Mouse (Mus musculus) liver, adult 2 months (tissue): ENCODE measurements around the gene Ptprn2. TPM values are rescaled to one million over a fixed set of nuclear protein-coding genes. Genes with fewer than 3 reads are reported as not detected.

ENCODE experiments used
- DNase-seq: peaks from one replicate; pipeline ENCODE4 v3.0.0-alpha.2; 2011; ENCODE audit warnings: low read depth, low spot score; ENCODE audit errors: extremely low read depth
- H3K27ac ChIP-seq: fragments of 200-500 bp; replicated peaks from 2 replicates; pipeline ENCODE4 v1.5.1; 2012; ENCODE audit warnings: low read depth, mild to moderate bottlenecking, control low read depth, inconsistent platforms, low read length; ENCODE audit not compliant: insufficient read depth
- H3K27me3 ChIP-seq: fragments of 200-500 bp; 2 replicates; pipeline ENCODE4 v1.6.1; 2012; ENCODE audit warnings: mild to moderate bottlenecking, moderate library complexity, low read length, inconsistent platforms; ENCODE audit not compliant: control insufficient read depth, insufficient read depth
- H3K36me3 ChIP-seq: fragments of 200-500 bp; 2 replicates; pipeline ENCODE4 v1.6.1; 2012; ENCODE audit warnings: low read length, inconsistent platforms; ENCODE audit not compliant: control insufficient read depth, insufficient read depth
- H3K4me1 ChIP-seq: fragments of 200-500 bp; 2 replicates; pipeline ENCODE4 v1.6.1; 2011; ENCODE audit warnings: low read length; ENCODE audit not compliant: control insufficient read depth, insufficient read depth
- H3K4me3 ChIP-seq: fragments of 200-500 bp; 2 replicates; pipeline ENCODE4 v1.5.1; 2011; ENCODE audit warnings: low read depth, mild to moderate bottlenecking, control low read depth, low read length, moderate library complexity; ENCODE audit not compliant: insufficient read depth
- H3K79me2 ChIP-seq: fragments of 200-500 bp; 2 replicates; pipeline ENCODE4 v1.6.1; 2012; ENCODE audit warnings: inconsistent platforms, mild to moderate bottlenecking, low read length, moderate library complexity; ENCODE audit not compliant: control insufficient read depth, insufficient read depth
- H3K9ac ChIP-seq: fragments of 200-500 bp; 2 replicates; pipeline ENCODE4 v1.6.1; 2012; ENCODE audit warnings: low read depth, mild to moderate bottlenecking, control low read depth, inconsistent platforms, low read length
- CTCF ChIP-seq: fragments of 200-500 bp; IDR thresholded peaks from 2 replicates; pipeline ENCODE4 v1.5.1; 2011; ENCODE audit warnings: low read depth, low read length, control low read depth
- POLR2A ChIP-seq: fragments of 200-500 bp; IDR thresholded peaks from 2 replicates; pipeline ENCODE4 v1.6.1; 2011; ENCODE audit warnings: low read length, control low read depth; ENCODE audit not compliant: insufficient read depth; ENCODE audit errors: extremely low read depth
- WGBS: fragments of 180-500 bp; shearing (Covaris S2); methylation state at CpG from one replicate; pipeline ENCODE4 v1.1.7; 2018; 5-methylcytosine and 5-hydroxymethylcytosine counted together
- polyA plus RNA-seq: library from polyadenylated mRNA; depleted of rRNA; stranded (reverse); fragments of >200 nt; gene quantifications from 2 replicates; pipeline ENCODE4 v1.2.3, GENCODE M21; 2012
- total RNA-seq: library from RNA; depleted of rRNA; stranded (reverse); fragments of >200 nt; gene quantifications from 2 replicates; pipeline ENCODE4 v1.2.3, GENCODE M21; 2014

Gene Ptprn2
- total and polyA plus RNA-seq, 2 experiments, result 0.06 TPM; not detected in 1

DNA sequence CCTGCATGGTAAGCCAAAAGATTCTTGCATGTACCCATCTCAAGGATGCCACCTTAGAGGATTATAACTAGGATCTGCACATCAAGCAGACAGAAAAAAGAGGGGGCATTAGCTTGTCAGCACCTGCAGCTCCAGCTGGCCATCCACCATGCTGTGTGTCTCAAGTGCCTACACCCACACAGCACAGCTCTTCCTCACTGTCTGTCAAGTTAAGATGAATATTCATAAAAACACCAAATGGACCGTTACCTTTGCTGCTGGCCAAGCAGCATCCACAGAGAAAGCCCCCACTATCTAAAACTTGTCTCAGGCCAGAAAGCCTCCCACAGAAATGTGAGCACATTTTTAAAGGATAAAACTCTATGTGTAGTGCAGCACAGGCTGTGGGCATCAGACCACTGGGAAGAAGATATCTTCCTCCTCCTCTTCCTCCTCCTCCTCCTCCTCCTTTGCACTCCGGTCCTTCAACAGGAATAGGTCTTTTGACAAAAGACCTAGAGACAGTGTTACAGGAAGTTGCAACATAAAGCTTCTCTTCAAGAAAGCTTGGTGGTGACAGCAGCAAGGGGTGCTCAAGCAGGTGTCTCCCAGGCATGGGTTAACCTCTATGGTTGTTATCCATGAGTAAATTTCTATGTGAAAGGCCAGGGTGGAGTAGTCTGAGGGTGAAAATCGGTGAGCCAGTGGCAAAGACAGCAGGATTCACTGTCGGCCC, 750.7 kb downstream of the Ptprn2 start:
- Histone ChIP-seq H3K36me3 (no peaks in the 10 kb centered on the region), H3K9ac (no peak overlapping the region), H3K4me1 (no peaks in the 10 kb centered on the region), H3K4me3 (no peak overlapping the region), H3K27ac (no peak overlapping the region), H3K27me3 (no peaks in the 10 kb centered on the region), H3K79me2 (no peaks in the 10 kb centered on the region)
- no peak for DNase-seq
- TF ChIP-seq POLR2A (no peak), CTCF (no peak)
- 75% methylated on average over 4 of the region's 4 CpGs for WGBS

DNA sequence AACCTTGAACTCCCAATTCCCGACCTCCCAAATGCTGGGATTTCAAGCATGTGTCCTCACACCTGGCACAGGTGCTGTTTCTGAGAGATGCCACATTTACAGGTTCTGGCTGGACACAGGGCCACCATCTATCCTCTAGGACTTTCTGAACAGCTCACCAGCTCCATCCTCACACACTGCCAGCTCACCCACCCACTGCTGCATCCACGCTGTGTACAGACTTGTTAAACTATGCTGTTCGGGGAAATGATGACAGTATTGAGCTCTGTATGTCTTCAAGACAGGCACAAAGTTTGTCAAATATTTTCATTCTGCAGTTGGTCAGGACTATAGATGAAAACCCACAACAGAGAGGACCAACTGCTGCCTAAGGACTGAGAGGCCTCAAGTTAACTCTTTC, 751.5 kb downstream of the Ptprn2 start:
- Histone ChIP-seq H3K27ac (no peak overlapping the region), H3K79me2 (no peaks in the 10 kb centered on the region), H3K36me3 (no peaks in the 10 kb centered on the region), H3K4me1 (no peaks in the 10 kb centered on the region), H3K9ac (no peak overlapping the region), H3K4me3 (no peak overlapping the region), H3K27me3 (no peaks in the 10 kb centered on the region)
- no peak for TF ChIP-seq CTCF
- TF ChIP-seq POLR2A, result no peak
- DNase-seq, result no peak
- WGBS, result 75% methylated on average over 3 of the region's 3 CpGs

DNA sequence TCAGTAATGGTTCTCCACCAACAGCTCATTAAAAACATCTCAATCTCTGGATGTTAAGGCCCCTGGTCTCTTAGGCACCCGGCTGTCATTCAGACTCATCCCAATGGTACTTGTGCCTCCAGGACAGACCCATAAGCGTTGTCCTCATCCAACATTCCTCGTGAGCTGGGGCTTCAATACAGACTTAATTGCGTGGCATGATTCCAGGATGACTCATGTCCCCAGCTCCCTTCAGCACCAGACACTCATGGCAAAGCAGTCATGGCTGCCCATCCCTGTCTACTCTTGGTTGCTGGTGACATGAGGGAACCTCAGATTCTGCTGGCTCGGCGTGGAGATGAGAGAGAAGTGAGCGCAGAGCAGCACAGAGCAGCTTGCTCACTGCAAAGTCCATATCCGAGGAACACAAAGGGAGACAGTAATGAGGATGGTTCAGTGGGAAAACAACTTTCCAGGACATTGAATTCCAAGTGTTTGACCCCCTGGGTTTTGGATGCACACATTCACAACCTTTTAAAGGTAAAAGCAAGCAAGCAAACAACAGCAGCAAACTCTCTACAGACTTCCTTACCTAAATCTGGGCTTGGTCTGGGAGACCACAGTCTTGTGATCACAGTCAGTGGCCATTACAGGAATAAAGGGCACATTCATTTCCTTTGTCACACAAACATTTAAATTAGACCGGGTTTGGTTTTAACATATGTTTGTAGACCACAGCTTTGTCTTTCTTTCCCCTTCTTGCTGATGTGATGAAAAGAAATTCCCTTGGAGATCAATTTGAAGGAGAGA, 754.6 kb downstream of the Ptprn2 start:
- no peak for DNase-seq
- Histone ChIP-seq H3K4me3 (no peak overlapping the region), H3K27ac (no peak overlapping the region), H3K27me3 (no peaks in the 10 kb centered on the region), H3K9ac (no peak overlapping the region), H3K79me2 (no peaks in the 10 kb centered on the region), H3K4me1 (no peaks in the 10 kb centered on the region), H3K36me3 (no peaks in the 10 kb centered on the region)
- WGBS, result 73% methylated on average over 9 of the region's 9 CpGs
- TF ChIP-seq POLR2A, result no peak
- TF ChIP-seq CTCF, result no peak

DNA sequence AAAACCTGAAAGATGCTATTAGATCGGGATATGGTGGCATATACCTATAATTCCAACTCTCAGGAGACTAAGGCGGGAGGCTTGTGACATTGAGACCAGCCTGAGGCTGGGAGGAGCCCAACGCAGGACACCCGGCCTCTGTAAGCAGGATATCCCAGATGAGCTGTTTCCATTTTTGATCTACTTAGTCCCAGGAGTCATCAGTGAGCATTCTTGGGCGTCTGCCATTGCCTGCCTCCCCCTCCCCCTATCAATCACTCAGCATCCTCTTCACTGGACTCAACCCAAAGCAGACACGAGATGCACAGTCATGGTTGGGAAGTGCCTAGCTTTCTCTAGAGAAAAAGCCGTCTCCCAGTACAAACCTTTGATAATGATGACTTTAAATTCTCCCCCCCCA, 756.7 kb downstream of the Ptprn2 start:
- Histone ChIP-seq H3K36me3 (no peaks in the 10 kb centered on the region), H3K4me1 (no peaks in the 10 kb centered on the region), H3K27me3 (no peaks in the 10 kb centered on the region), H3K4me3 (no peak overlapping the region), H3K79me2 (no peaks in the 10 kb centered on the region), H3K27ac (no peak overlapping the region), H3K9ac (no peak overlapping the region)
- DNase-seq, result no peak
- TF ChIP-seq POLR2A (no peak), CTCF (no peak)
- WGBS, result 63% methylated on average over 7 of the region's 7 CpGs

DNA sequence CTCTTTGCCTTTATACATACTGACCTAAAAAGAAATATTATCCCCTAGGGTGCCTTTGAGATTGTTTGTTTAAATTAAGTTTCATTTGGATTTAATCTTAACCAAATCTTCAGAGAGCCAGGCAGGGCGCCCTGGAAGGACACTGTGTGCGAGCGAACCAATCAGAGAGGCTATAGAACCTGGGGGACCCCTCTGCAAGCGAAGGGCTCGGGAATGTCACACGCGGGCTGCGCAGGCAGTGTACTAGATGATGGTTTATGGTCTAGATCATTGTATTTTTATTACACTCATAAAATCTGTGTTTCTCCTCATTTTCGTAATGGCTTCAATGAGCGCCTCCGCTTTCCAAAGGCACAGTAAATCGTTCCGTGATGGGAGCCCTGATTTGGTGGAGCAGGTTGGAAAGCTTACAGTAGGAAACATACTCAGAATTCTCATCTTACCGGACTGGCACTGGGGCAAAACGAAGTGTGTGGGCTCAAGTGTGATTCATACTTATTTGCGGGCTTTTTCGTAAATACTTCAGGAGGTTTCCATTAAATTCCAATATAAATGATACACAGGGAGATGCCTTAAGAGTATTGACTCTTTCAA, 760.5 kb downstream of the Ptprn2 start:
- 83% methylated on average over 17 of the region's 17 CpGs for WGBS
- no peaks in the 10 kb centered on the region for H3K4me1 ChIP-seq
- no peak for TF ChIP-seq CTCF
- no peak for TF ChIP-seq POLR2A

DNA sequence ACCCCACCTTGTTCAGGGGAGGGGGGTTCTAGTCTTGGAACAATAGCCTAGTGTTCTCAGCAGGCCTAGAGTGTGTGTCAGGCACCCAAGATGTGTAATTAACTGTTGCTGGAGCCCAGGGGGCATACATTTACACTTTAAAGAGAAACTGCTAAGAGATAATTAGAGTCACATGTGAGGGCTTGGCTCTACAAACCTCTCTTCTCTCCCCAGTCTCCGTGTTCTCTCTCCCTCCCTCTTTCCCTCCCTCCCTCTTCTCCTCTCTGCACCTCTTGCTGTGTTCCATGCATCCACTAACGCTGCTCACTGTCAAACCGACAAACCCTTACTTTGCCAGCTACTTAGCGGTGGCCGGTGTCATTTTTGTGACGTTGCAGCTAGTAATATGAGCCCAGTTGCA, 764.9 kb downstream of the Ptprn2 start:
- Histone ChIP-seq H3K79me2 (no peaks in the 10 kb centered on the region), H3K9ac (no peak overlapping the region), H3K36me3 (no peaks in the 10 kb centered on the region), H3K4me3 (no peak overlapping the region), H3K27me3 (peaks cover 3% of the 10 kb centered on the region; the same call in 1 of the 2 replicates), H3K27ac (no peak overlapping the region), H3K4me1 (no peaks in the 10 kb centered on the region)
- DNase-seq, result no peak
- TF ChIP-seq CTCF, result no peak
- no peak for TF ChIP-seq POLR2A
- 31% methylated on average over 6 of the region's 6 CpGs for WGBS

More for the DNA sequence above, 760.5 kb downstream of the Ptprn2 start:
- Histone ChIP-seq H3K36me3 (no peaks in the 10 kb centered on the region), H3K79me2 (no peaks in the 10 kb centered on the region), H3K27ac (no peak overlapping the region), H3K4me3 (no peak overlapping the region), H3K9ac (no peak overlapping the region), H3K27me3 (no peaks in the 10 kb centered on the region)
- DNase-seq, result no peak
